Comparison of ENCODE assay signal across 11 mouse cellular contexts in genomic region chr16:35542421-35542780, GRCm38 (mm10). TPM values are rescaled to one million over a fixed set of nuclear protein-coding genes. Genes with fewer than 3 reads are reported as not detected.
DNase-seq lines count a peak whose midpoint lies in the region; ATAC-seq and TF ChIP-seq lines count a peak whose summit lies in the region.
"Had no signal": no experiment of that assay in that cellular context is flagged by ENCODE, and none has a peak within 500 bp of the region (broad histone marks: within the 10 kb centered on the region; RNA-seq: fewer than 3 reads in every experiment).

No protein-coding gene starts in this region.

- no peaks in the 10 kb centered on the region for H3K9me3 ChIP-seq in heart, embryonic 14.5 days (ENCODE audit: control insufficient read depth, low read length)
- H3K9me3 ChIP-seq in hindbrain, embryonic 13.5 days = no peaks in the 10 kb centered on the region
- H3K9me3 ChIP-seq in midbrain, embryonic 13.5 days = no peaks in the 10 kb centered on the region

- 2% methylated on average over 26 of the region's 27 CpGs for WGBS in heart, embryonic 14.5 days
- under 1% methylated on average over 27 of the region's 27 CpGs for WGBS in hindbrain, embryonic 13.5 days
- under 1% methylated on average over 27 of the region's 27 CpGs for WGBS in midbrain, embryonic 13.5 days
- 11% methylated on average over 27 of the region's 27 CpGs for WGBS in thymus, adult 2 months

- H3K4me2 ChIP-seq in heart, embryonic 14.5 days (ENCODE audit: low read length) = peak overlapping the region; percentile 99
- H3K4me2 ChIP-seq in hindbrain, embryonic 13.5 days = peak overlapping the region; percentile 88
- H3K4me2 ChIP-seq in midbrain, embryonic 13.5 days (replicated peaks) = peak overlapping the region; percentile 70

- no peak for TF ChIP-seq POLR2A in cortical plate, adult 2 months (IDR thresholded peaks at IDR 0.05; ENCODE audit: extremely low read depth, insufficient read depth, low read length)
- TF ChIP-seq POLR2A in thymus, adult 2 months (IDR thresholded peaks at IDR 0.05; ENCODE audit: control insufficient read depth, extremely low read depth, insufficient read depth, low read length, poor library complexity) = no peak

- H3K4me1 ChIP-seq in heart, embryonic 14.5 days (ENCODE audit: control insufficient read depth in 2 of 2, insufficient read depth in 2 of 2, low read length in 2 of 2) = peaks cover 8 to 23% of the 10 kb centered on the region in 2 experiments
- H3K4me1 ChIP-seq in cortical plate, adult 2 months (ENCODE audit: control insufficient read depth, insufficient read depth, low read length) = peaks cover 2% of the 10 kb centered on the region
- H3K4me1 ChIP-seq in hindbrain, embryonic 13.5 days (replicated peaks) = peaks cover 38% of the 10 kb centered on the region
- peaks cover 35% of the 10 kb centered on the region for H3K4me1 ChIP-seq in midbrain, embryonic 13.5 days (replicated peaks)
- no peaks in the 10 kb centered on the region for H3K4me1 ChIP-seq in thymus, adult 2 months (replicated peaks; ENCODE audit: control insufficient read depth, insufficient read depth, low read length)

- H3K36me3 ChIP-seq in heart, embryonic 14.5 days (ENCODE audit: control insufficient read depth, insufficient read depth, low read length) = no peaks in the 10 kb centered on the region
- no peaks in the 10 kb centered on the region for H3K36me3 ChIP-seq in hindbrain, embryonic 13.5 days
- H3K36me3 ChIP-seq in midbrain, embryonic 13.5 days = peaks cover 7% of the 10 kb centered on the region; the same call in 1 of the 2 replicates
- no peaks in the 10 kb centered on the region for H3K36me3 ChIP-seq in thymus, adult 2 months (ENCODE audit: control insufficient read depth, insufficient read depth, low read length)

- no peak for TF ChIP-seq CTCF in cortical plate, adult 2 months (IDR thresholded peaks at IDR 0.05; ENCODE audit: extremely low read depth, insufficient read depth, low read length)
- TF ChIP-seq CTCF in thymus, adult 2 months (IDR thresholded peaks at IDR 0.05; ENCODE audit: borderline replicate concordance, control insufficient read depth, extremely low read depth, insufficient read depth, low read length, poor library complexity) = no peak

- no peak for DNase-seq in heart, adult 9 months (ENCODE audit: low spot score in 2 of 2)
- no peak for DNase-seq in adrenal gland, adult 8-10 months
- no peak for DNase-seq in spleen, adult 18-20 months
- no peak for DNase-seq in thymus, adult 2 months

- H3K27me3 ChIP-seq in heart, embryonic 14.5 days (ENCODE audit: control insufficient read depth, insufficient read depth, low read length) = peaks cover 70% of the 10 kb centered on the region
- H3K27me3 ChIP-seq in hindbrain, embryonic 13.5 days = peaks cover 9% of the 10 kb centered on the region; the same call in 1 of the 2 replicates
- 0 out of 2 replicates have a peak, but pooled peaks cover 5% of the 10 kb centered on the region for H3K27me3 ChIP-seq in midbrain, embryonic 13.5 days
- H3K27me3 ChIP-seq in thymus, adult 2 months (ENCODE audit: control insufficient read depth, insufficient read depth, low read length) = peaks cover 10% of the 10 kb centered on the region

- H3K4me3 ChIP-seq in heart, embryonic 14.5 days (ENCODE audit: control insufficient read depth in 1 of 2, insufficient read depth in 1 of 2, low read depth in 1 of 2, low read length in 2 of 2) = peak overlapping the region; percentile 47 to 57
- peak overlapping the region; percentile 21 for H3K4me3 ChIP-seq in cortical plate, adult 2 months (ENCODE audit: insufficient read depth, low read length)
- peak overlapping the region; percentile 77 for H3K4me3 ChIP-seq in hindbrain, embryonic 13.5 days
- H3K4me3 ChIP-seq in midbrain, embryonic 13.5 days (replicated peaks) = peak overlapping the region; percentile 76
- H3K4me3 ChIP-seq in thymus, adult 2 months (ENCODE audit: control insufficient read depth, insufficient read depth, low read length) = no peak overlapping the region

- peak overlapping the region; percentile 63; the same call in 1 of the 2 replicates for H3K9ac ChIP-seq in heart, embryonic 14.5 days (ENCODE audit: low read length)
- H3K9ac ChIP-seq in hindbrain, embryonic 13.5 days = peak overlapping the region; percentile 87
- H3K9ac ChIP-seq in midbrain, embryonic 13.5 days (replicated peaks) = peak overlapping the region; percentile 86

- H3K27ac ChIP-seq in heart, embryonic 14.5 days (replicated peaks in 1 of 2; ENCODE audit: control insufficient read depth in 1 of 2, insufficient read depth in 1 of 2, low read depth in 2 of 2, low read length in 2 of 2) = no peak overlapping the region
- no peak overlapping the region for H3K27ac ChIP-seq in cortical plate, adult 2 months (ENCODE audit: insufficient read depth, low read length)
- peak overlapping the region; percentile 12; the same call in 1 of the 2 replicates for H3K27ac ChIP-seq in hindbrain, embryonic 13.5 days
- H3K27ac ChIP-seq in midbrain, embryonic 13.5 days = peak overlapping the region; percentile 84
- no peak overlapping the region for H3K27ac ChIP-seq in thymus, adult 2 months (ENCODE audit: control insufficient read depth, insufficient read depth, low read length)
- H3K27ac ChIP-seq: macrophage had no signal

- no peak for ATAC-seq in heart, embryonic 14.5 days (ENCODE audit: insufficient number of reproducible peaks, insufficient read depth, low FRiP score, low read depth)
- ATAC-seq in hindbrain, embryonic 13.5 days (ENCODE audit: low FRiP score) = no peak
- no peak for ATAC-seq in midbrain, embryonic 13.5 days

RNA-seq across cellular contexts. Expression of gene Sema5b, which starts 1.5 kb away (rescaled TPM):
- polyA plus RNA-seq in heart, embryonic 14.5 days (2014; fragmentation: Nextera tagmentation; extraction: Ambion mirVana) = 1.1 and 1.9 TPM in 2 replicates
- 18.4 and 19.0 TPM in 2 replicates for polyA plus RNA-seq in cortical plate, adult 2 months (2012; rRNA removed)
- polyA plus RNA-seq in hindbrain, embryonic 13.5 days (2015; fragmentation: Nextera tagmentation; extraction: Ambion mirVana) = 26.2 and 29.3 TPM in 2 replicates
- 36.9 and 43.6 TPM in 2 replicates for polyA plus RNA-seq in midbrain, embryonic 13.5 days (2015; fragmentation: Nextera tagmentation; extraction: Ambion mirVana)
- total RNA-seq in adrenal gland, adult 8-10 months (2022) = 10 to 100 TPM in 2 of 4 experiments, 1 to 10 TPM in 2; 1.1 to 33.5 (median 15.4) TPM
- polyA plus RNA-seq in thymus, adult 2 months (2012; rRNA removed) = 0.31 and 0.54 TPM in 2 replicates
- total RNA-seq: granulocyte monocyte progenitor cell, adult 5-6 weeks had no signal
- polyA plus RNA-seq: macrophage had no signal

RNA-seq across cellular contexts. Expression of gene Pdia5, which starts 51.7 kb away (rescaled TPM):
- polyA plus RNA-seq in heart, embryonic 14.5 days (2014; fragmentation: Nextera tagmentation; extraction: Ambion mirVana) = 12.8 and 14.7 TPM in 2 replicates
- polyA plus RNA-seq in cortical plate, adult 2 months (2012; rRNA removed) = 7.8 and 8.0 TPM in 2 replicates
- polyA plus RNA-seq in hindbrain, embryonic 13.5 days (2015; fragmentation: Nextera tagmentation; extraction: Ambion mirVana) = 15.4 and 17.1 TPM in 2 replicates
- polyA plus RNA-seq in midbrain, embryonic 13.5 days (2015; fragmentation: Nextera tagmentation; extraction: Ambion mirVana) = 12.0 and 13.9 TPM in 2 replicates
- total RNA-seq in adrenal gland, adult 8-10 months (2022) = 10 to 100 TPM; 16.0 to 27.1 (median 22.4) TPM
- 2.2 and 2.4 TPM in 2 replicates for polyA plus RNA-seq in thymus, adult 2 months (2012; rRNA removed)
- total RNA-seq: CH12.LX had no signal

Comparison
In these comparisons a context has a peak if more than half of its experiments do, and no peak if none do; other contexts are left out.
1. H3K27ac ChIP-seq: peak in hindbrain, embryonic 13.5 days (single experiment) and midbrain, embryonic 13.5 days (single experiment); none in heart, embryonic 14.5 days (0 of 2), cortical plate, adult 2 months (single experiment) and thymus, adult 2 months (single experiment).
2. Peak in every context shown above with its lines, with median percentiles within 50 percentile points of each other: H3K4me2 ChIP-seq and H3K9ac ChIP-seq.